ENCODE assay signal across 11 mouse cellular contexts in the genomic region with DNA sequence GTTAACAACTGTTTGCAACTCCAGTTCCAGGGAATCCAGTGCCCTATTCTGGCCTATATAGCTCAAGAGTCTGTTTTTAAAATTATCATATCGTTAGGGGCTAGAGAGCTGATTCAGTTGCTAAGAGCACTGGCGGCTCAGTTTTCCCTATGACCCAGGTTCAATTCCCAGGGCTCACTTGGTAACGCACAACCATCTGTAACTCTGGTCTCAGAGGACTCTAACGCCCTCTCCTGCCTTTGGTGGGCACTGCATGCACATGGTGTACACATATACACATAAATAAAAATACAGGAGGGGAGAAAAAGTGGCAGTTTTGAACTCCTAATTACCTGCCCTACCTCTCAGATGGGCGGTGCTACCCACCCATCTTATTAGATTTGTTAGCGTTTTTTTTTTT. TPM values are rescaled to one million over a fixed set of nuclear protein-coding genes. Genes with fewer than 3 reads are reported as not detected.
DNase-seq lines count a peak whose midpoint lies in the region; ATAC-seq and TF ChIP-seq lines count a peak whose summit lies in the region.
"Had no signal": no experiment of that assay in that cellular context is flagged by ENCODE, and none has a peak within 500 bp of the region (broad histone marks: within the 10 kb centered on the region; RNA-seq: fewer than 3 reads in every experiment).

No protein-coding gene starts in this region.

- no peak for DNase-seq in intestine, embryonic 14.5 days (ENCODE audit: low spot score)
- DNase-seq in thymus, adult 2 months, result peak; percentile 26
- no peak for DNase-seq in thymus, postnatal 0 days (ENCODE audit: low spot score)
- no peak for DNase-seq in embryonic facial prominence, embryonic 10.5 days (ENCODE audit: low spot score)
- no peak for DNase-seq in stomach, postnatal 0 days (ENCODE audit: low spot score)
- DNase-seq in gastrocnemius, postnatal 4 days (ENCODE audit: low spot score in 2 of 2), result no peak
- no peak for DNase-seq in forebrain, embryonic 11.5 days (ENCODE audit: low spot score)
- DNase-seq: gastrocnemius, postnatal 25 days had no signal

- TF ChIP-seq CTCF in thymus, adult 2 months (IDR thresholded peaks at IDR 0.05; ENCODE audit: borderline replicate concordance, control insufficient read depth, extremely low read depth, insufficient read depth, low read length, poor library complexity), result no peak
- TF ChIP-seq CTCF in stomach, postnatal 0 days (IDR thresholded peaks at IDR 0.05; ENCODE audit: low read depth), result peak; percentile 37

- no peak for TF ChIP-seq EP300 in stomach, postnatal 0 days (optimal IDR thresholded peaks at IDR 0.05)

- H3K4me1 ChIP-seq in intestine, embryonic 14.5 days (replicated peaks; ENCODE audit: control insufficient read depth, insufficient read depth, low read length), result no peaks in the 10 kb centered on the region
- no peaks in the 10 kb centered on the region; the same call in 1 of the 2 replicates for H3K4me1 ChIP-seq in intestine, embryonic 16.5 days (ENCODE audit: control insufficient read depth, insufficient read depth, low read length)
- 0 out of 2 replicates have a peak, but pooled peaks cover 4% of the 10 kb centered on the region for H3K4me1 ChIP-seq in thymus, adult 2 months (replicated peaks; ENCODE audit: control insufficient read depth, insufficient read depth, low read length)
- H3K4me1 ChIP-seq in embryonic facial prominence, embryonic 10.5 days, result peaks cover 6% of the 10 kb centered on the region; the same call in 1 of the 2 replicates
- H3K4me1 ChIP-seq in stomach, postnatal 0 days (replicated peaks; ENCODE audit: control insufficient read depth, insufficient read depth), result no peaks in the 10 kb centered on the region
- no peaks in the 10 kb centered on the region; the same call in 1 of the 2 replicates for H3K4me1 ChIP-seq in forebrain, embryonic 11.5 days (replicated peaks; ENCODE audit: control insufficient read depth, insufficient read depth, low read length)

- no peak overlapping the region for H3K4me2 ChIP-seq in intestine, embryonic 14.5 days (ENCODE audit: low read length)
- no peak overlapping the region for H3K4me2 ChIP-seq in intestine, embryonic 16.5 days (ENCODE audit: low read depth, low read length)
- no peak overlapping the region for H3K4me2 ChIP-seq in stomach, postnatal 0 days (replicated peaks; ENCODE audit: low read depth)
- H3K4me2 ChIP-seq in forebrain, embryonic 11.5 days (ENCODE audit: low read depth, low read length, severe bottlenecking), result no peak overlapping the region

- TF ChIP-seq POLR2A in thymus, adult 2 months (IDR thresholded peaks at IDR 0.05; ENCODE audit: control insufficient read depth, extremely low read depth, insufficient read depth, low read length, poor library complexity), result no peak

- no peak overlapping the region for H3K9ac ChIP-seq in intestine, embryonic 14.5 days (ENCODE audit: low read length)
- H3K9ac ChIP-seq in intestine, embryonic 16.5 days (ENCODE audit: low read depth, low read length), result no peak overlapping the region
- no peak overlapping the region for H3K9ac ChIP-seq in stomach, postnatal 0 days (ENCODE audit: low read length)
- H3K9ac ChIP-seq in forebrain, embryonic 11.5 days (ENCODE audit: low read length), result no peak overlapping the region

- ATAC-seq in intestine, embryonic 14.5 days (replicated peaks; ENCODE audit: low FRiP score, low TSS enrichment, low read depth), result no peak
- no peak for ATAC-seq in intestine, embryonic 16.5 days
- ATAC-seq in stomach, postnatal 0 days (ENCODE audit: low FRiP score, low TSS enrichment), result no peak
- no peak for ATAC-seq in forebrain, embryonic 11.5 days (replicated peaks; ENCODE audit: low FRiP score)
- ATAC-seq: activated CD4-positive, CD25-positive, alpha-beta regulatory T cell, adult 4 months had no signal

- no peaks in the 10 kb centered on the region for H3K9me3 ChIP-seq in intestine, embryonic 14.5 days (ENCODE audit: control insufficient read depth, low read length)
- no peaks in the 10 kb centered on the region for H3K9me3 ChIP-seq in intestine, embryonic 16.5 days (ENCODE audit: control insufficient read depth, low read length)
- no peaks in the 10 kb centered on the region for H3K9me3 ChIP-seq in embryonic facial prominence, embryonic 10.5 days
- H3K9me3 ChIP-seq in stomach, postnatal 0 days (ENCODE audit: control insufficient read depth, low read length), result no peaks in the 10 kb centered on the region
- no peaks in the 10 kb centered on the region for H3K9me3 ChIP-seq in forebrain, embryonic 11.5 days (ENCODE audit: control insufficient read depth, low read length)
- H3K9me3 ChIP-seq: midbrain, embryonic 10.5 days had no signal

- no peaks in the 10 kb centered on the region for H3K36me3 ChIP-seq in intestine, embryonic 14.5 days (ENCODE audit: control insufficient read depth, insufficient read depth, low read length)
- H3K36me3 ChIP-seq in intestine, embryonic 16.5 days (ENCODE audit: control insufficient read depth, insufficient read depth, low read length), result no peaks in the 10 kb centered on the region
- no peaks in the 10 kb centered on the region for H3K36me3 ChIP-seq in thymus, adult 2 months (ENCODE audit: control insufficient read depth, insufficient read depth, low read length)
- no peaks in the 10 kb centered on the region for H3K36me3 ChIP-seq in embryonic facial prominence, embryonic 10.5 days (replicated peaks)
- no peaks in the 10 kb centered on the region for H3K36me3 ChIP-seq in stomach, postnatal 0 days (ENCODE audit: control insufficient read depth, insufficient read depth, low read length)
- no peaks in the 10 kb centered on the region for H3K36me3 ChIP-seq in forebrain, embryonic 11.5 days (ENCODE audit: control insufficient read depth, insufficient read depth, low read length)
- H3K36me3 ChIP-seq: midbrain, embryonic 10.5 days had no signal

- 92% methylated on average over 6 of the region's 6 CpGs for WGBS in intestine, embryonic 14.5 days
- 93% methylated on average over 6 of the region's 6 CpGs for WGBS in intestine, embryonic 16.5 days
- WGBS in thymus, adult 2 months, result 97% methylated on average over 6 of the region's 6 CpGs
- WGBS in embryonic facial prominence, embryonic 10.5 days, result 86% methylated on average over 6 of the region's 6 CpGs
- 90% methylated on average over 6 of the region's 6 CpGs for WGBS in stomach, postnatal 0 days
- WGBS in forebrain, embryonic 11.5 days, result 89% methylated on average over 6 of the region's 6 CpGs

- H3K4me3 ChIP-seq in intestine, embryonic 14.5 days (ENCODE audit: low read depth, low read length), result no peak overlapping the region
- no peak overlapping the region for H3K4me3 ChIP-seq in intestine, embryonic 16.5 days (ENCODE audit: low read length)
- no peak overlapping the region for H3K4me3 ChIP-seq in thymus, adult 2 months (ENCODE audit: control insufficient read depth, insufficient read depth, low read length)
- no peak overlapping the region for H3K4me3 ChIP-seq in embryonic facial prominence, embryonic 10.5 days
- no peak overlapping the region for H3K4me3 ChIP-seq in stomach, postnatal 0 days (ENCODE audit: low read depth, low read length)
- H3K4me3 ChIP-seq in forebrain, embryonic 11.5 days (ENCODE audit: low read depth, low read length), result no peak overlapping the region

- H3K27ac ChIP-seq in intestine, embryonic 14.5 days (ENCODE audit: low read depth), result peak overlapping the region; percentile 99; the same call in 1 of the 2 replicates
- no peak overlapping the region for H3K27ac ChIP-seq in intestine, embryonic 16.5 days (ENCODE audit: low read length)
- H3K27ac ChIP-seq in thymus, adult 2 months (ENCODE audit: control insufficient read depth, insufficient read depth, low read length), result no peak overlapping the region
- peak overlapping the region; percentile 61 for H3K27ac ChIP-seq in embryonic facial prominence, embryonic 10.5 days (replicated peaks)
- no peak overlapping the region for H3K27ac ChIP-seq in stomach, postnatal 0 days (replicated peaks)
- no peak overlapping the region for H3K27ac ChIP-seq in forebrain, embryonic 11.5 days (ENCODE audit: low read depth, low read length)

- no peaks in the 10 kb centered on the region for H3K27me3 ChIP-seq in intestine, embryonic 14.5 days (replicated peaks; ENCODE audit: control insufficient read depth, insufficient read depth, low read length)
- H3K27me3 ChIP-seq in intestine, embryonic 16.5 days (replicated peaks; ENCODE audit: control insufficient read depth, insufficient read depth, low read length), result no peaks in the 10 kb centered on the region
- no peaks in the 10 kb centered on the region for H3K27me3 ChIP-seq in thymus, adult 2 months (ENCODE audit: control insufficient read depth, insufficient read depth, low read length)
- no peaks in the 10 kb centered on the region for H3K27me3 ChIP-seq in embryonic facial prominence, embryonic 10.5 days (replicated peaks; ENCODE audit: low read depth, poor library complexity, severe bottlenecking)
- no peaks in the 10 kb centered on the region for H3K27me3 ChIP-seq in stomach, postnatal 0 days (ENCODE audit: control insufficient read depth, insufficient read depth, low read length)
- no peaks in the 10 kb centered on the region for H3K27me3 ChIP-seq in forebrain, embryonic 11.5 days (ENCODE audit: control insufficient read depth, insufficient read depth, low read length)

RNA-seq across cellular contexts. Expression of gene Wee1, which starts 41.2 kb away (rescaled TPM):
- polyA plus RNA-seq in intestine, embryonic 14.5 days (2014; fragmentation: Nextera tagmentation; extraction: Ambion mirVana), result 40.2 and 41.8 TPM in 2 replicates
- 14.3 and 16.6 TPM in 2 replicates for polyA plus RNA-seq in intestine, embryonic 16.5 days (2015; fragmentation: Nextera tagmentation; extraction: Ambion mirVana)
- polyA plus RNA-seq in thymus, adult 2 months (2012; rRNA removed), result 13.0 and 32.6 TPM in 2 replicates
- 15.9 and 17.0 TPM in 2 replicates for polyA plus RNA-seq in thymus, postnatal 0 days (2015; fragmentation: Nextera tagmentation; extraction: Ambion mirVana)
- 28.6 and 29.4 TPM in 2 replicates for polyA plus RNA-seq in embryonic facial prominence, embryonic 10.5 days (2016; fragmentation: Nextera tagmentation; extraction: Ambion mirVana)
- 14.5 and 16.6 TPM in 2 replicates for polyA plus RNA-seq in stomach, postnatal 0 days (2015; fragmentation: Nextera tagmentation; extraction: Ambion mirVana)
- 10 to 100 TPM; 11.9 to 13.5 TPM for total RNA-seq in gastrocnemius, postnatal 4 days (2021)
- 42.3 and 45.6 TPM in 2 replicates for polyA plus RNA-seq in forebrain, embryonic 11.5 days (2014; fragmentation: Nextera tagmentation; extraction: Ambion mirVana)

RNA-seq across cellular contexts. Expression of gene Swap70, which starts 58.5 kb away (rescaled TPM):
- 32.5 and 36.0 TPM in 2 replicates for polyA plus RNA-seq in intestine, embryonic 14.5 days (2014; fragmentation: Nextera tagmentation; extraction: Ambion mirVana)
- 28.4 and 28.5 TPM in 2 replicates for polyA plus RNA-seq in intestine, embryonic 16.5 days (2015; fragmentation: Nextera tagmentation; extraction: Ambion mirVana)
- polyA plus RNA-seq in thymus, adult 2 months (2012; rRNA removed), result 18.3 and 20.1 TPM in 2 replicates
- 24.7 and 25.5 TPM in 2 replicates for polyA plus RNA-seq in thymus, postnatal 0 days (2015; fragmentation: Nextera tagmentation; extraction: Ambion mirVana)
- 30.7 and 32.4 TPM in 2 replicates for polyA plus RNA-seq in embryonic facial prominence, embryonic 10.5 days (2016; fragmentation: Nextera tagmentation; extraction: Ambion mirVana)
- polyA plus RNA-seq in stomach, postnatal 0 days (2015; fragmentation: Nextera tagmentation; extraction: Ambion mirVana), result 10.7 and 10.8 TPM in 2 replicates
- total RNA-seq in gastrocnemius, postnatal 4 days (2021), result 10 to 100 TPM; 17.9 to 20.0 TPM
- 22.7 and 26.5 TPM in 2 replicates for polyA plus RNA-seq in forebrain, embryonic 11.5 days (2014; fragmentation: Nextera tagmentation; extraction: Ambion mirVana)

Comparison
In these comparisons a context has a peak if more than half of its experiments do, and no peak if none do; other contexts are left out.
1. H3K27ac ChIP-seq: peak in intestine, embryonic 14.5 days (single experiment) and embryonic facial prominence, embryonic 10.5 days (single experiment); none in intestine, embryonic 16.5 days (single experiment), thymus, adult 2 months (single experiment), stomach, postnatal 0 days (single experiment) and forebrain, embryonic 11.5 days (single experiment).